Mouse (Mus musculus) ovary, postnatal 14 days (tissue): Measurements from ENCODE around the gene F11r.
A peak's percentile ranks its signal among the peaks of the same experiment; 100 is the strongest.
"Not testable (repeated sequence)": the region's sequence is repeated elsewhere in the genome, so short reads cannot be mapped to it uniquely, and the experiment has no call there.

Experiments used
- DNase-seq: peaks from one replicate; pipeline ENCODE4 v3.0.0; 2022; ENCODE audit warnings: low spot score

Gene F11r

DNA sequence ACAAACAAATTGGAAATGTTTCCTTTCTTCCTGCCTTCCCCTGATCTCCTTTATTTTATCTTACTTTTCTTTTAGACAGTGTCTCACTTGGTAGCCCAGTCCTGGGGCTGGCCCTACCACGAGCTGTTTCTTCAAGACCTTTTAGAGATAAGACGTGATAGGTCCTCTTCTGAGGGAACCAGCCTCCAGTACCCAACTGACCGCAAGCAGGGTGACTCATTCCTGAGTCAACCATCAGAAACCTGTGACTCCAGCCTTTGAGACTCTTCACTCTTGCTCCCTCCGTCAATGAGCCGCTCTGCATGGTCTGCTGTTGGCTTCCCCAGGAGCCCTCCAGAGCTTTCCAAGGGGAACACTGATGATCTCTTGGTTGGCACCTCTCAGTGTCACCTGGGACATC is 33.6 kb downstream of the F11r start:
- DNase-seq, result no peak

DNA sequence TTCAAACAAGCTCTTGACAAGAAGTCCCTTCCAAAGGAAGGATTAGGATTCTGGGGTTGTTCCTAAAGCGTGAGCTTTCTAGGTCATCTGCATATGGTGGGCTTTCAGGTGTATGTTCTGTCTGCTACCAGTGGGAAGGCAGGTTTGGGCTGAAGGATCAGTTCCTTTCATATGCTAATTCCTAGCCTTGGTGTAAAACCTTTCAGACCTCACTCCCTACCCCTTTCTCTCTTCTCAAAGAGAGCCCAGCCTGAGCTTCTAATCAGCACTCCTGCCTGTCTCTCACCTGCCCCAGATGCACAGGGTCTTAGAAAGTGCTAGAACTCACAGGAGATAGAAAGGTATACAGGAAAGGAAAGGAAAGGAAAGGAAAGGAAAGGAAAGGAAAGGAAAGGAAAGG is 34.1 kb downstream of the F11r start:
- no peak for DNase-seq

DNA sequence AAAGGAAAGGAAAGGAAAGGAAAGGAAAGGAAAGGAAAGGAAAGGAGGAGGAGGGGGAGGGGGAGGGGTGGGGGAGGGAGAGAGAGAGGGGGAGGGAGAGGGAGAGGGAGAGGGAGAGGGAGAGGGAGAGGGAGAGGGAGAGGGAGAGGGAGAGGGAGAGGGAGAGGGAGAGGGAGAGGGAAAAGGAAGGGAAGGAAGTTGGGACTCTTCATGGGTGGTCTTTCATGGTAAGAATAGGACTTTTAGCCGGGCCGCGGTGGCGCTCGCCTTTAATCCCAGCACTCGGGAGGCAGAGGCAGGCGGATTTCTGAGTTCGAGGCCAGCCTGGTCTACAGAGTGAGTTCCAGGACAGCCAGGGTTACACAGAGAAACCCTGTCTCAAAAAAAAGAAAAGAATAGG is 34.6 kb downstream of the F11r start:
- DNase-seq, result not testable (repeated sequence)

DNA sequence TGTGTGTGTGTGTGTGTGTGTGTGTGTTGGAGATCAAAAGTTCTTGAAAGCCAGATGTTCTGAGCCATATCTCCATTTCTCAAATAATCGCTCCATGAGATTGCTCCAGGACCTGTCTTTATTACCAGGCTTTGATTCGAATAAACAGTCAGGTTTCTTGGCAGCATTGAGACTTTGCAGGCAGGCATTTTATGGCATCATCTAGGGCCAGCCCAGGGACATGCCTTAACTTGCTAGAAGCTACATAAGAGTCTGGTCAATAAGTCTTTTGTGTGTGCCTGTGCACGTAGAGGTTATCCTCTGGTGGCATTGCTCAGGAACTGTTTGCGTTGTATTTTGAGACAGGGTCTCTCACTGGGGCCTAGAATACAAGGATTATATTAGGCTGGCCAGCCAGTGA is 36.2 kb downstream of the F11r start:
- DNase-seq, result no peak

DNA sequence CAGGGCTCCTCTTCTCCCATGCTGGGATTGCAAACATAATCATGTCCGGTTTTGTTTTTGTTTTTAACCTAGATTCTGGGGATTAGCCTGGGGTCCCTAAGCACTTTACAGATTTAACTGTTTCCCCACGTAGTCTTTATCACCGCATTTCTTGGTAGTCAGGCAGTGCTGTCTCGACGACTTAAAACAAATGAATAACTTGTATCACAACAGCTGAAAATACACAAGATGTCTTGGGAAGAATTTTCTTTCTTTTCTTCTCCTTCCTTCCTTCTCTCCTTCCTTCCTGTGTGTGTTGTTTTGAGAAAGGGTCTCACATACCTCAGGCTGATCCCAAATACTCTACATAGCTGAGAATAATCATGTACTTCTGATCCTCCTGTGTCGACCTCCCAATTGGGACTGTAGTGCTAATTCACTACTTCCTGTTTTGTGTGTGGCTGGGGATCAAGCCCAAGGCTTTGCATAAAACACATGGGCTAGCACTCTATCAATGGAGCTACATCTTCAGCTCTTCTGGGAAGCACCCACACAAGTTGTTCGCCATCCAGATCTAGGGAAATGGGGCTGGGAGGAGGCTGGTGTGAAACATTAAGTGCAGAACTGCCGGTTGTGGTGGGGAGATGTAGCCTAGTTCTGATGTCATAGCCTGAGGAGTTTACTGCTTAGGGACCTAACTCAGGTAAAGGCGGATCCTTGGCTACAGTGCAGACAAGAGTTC is 36.7 kb downstream of the F11r start:
- DNase-seq, result no peak

DNA sequence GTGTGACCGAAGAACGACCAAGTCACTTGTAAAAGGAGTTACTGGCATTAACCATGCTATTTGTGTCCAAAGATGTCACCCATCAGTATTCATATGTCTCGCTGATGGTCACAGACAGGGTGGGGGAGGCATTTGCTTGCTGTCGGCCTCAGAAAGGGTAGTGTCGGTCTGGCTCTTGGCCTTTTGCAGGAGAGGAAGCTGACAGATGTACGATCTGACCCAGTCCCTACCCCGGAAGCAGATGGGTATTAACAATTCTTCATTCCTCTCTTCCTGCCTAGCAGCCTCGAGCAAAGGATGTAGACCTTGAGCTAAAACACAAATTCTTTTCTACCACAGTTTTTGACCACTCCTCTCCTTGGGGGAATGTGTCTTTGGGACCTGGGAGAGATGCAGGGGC is 39.8 kb downstream of the F11r start:
- DNase-seq, result no peak

DNA sequence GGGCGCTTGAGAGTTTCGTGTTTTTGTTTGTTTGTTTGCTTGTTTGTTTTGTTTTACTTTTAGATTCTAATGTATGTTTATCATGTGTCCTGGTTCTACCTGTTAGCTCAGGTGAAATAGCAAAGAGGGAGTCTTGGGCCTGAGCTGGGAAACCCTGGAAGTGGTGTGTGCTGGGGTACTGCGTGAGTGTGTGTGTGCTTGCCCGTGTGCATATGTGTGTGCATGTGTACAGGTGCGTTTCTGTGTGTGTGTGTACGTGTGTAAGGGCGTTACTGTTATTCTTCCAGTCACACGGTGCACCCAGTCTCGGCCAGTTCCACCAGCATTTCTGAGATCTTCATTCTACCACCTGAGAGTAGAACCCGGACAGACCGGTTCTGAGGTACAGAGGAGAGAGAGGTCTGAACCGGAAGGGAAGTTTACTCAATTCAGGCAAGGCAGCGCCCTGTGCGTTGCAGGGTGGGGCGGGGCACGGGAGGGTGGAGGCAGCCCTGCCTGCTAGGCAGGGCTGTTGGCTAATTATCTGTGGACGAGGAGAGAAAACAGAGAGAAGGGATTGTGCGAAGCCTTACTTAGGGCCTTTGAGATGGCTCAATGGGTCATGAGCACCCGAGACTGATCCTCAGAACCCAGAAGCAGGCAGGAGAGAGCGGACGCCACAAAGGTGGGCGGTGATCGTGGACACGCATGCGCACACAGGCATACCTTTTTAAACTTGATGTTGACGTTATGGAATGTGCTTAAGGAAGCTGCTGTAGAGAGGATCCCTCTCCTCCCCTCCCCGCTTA is 40.6 kb downstream of the F11r start:
- DNase-seq, result no peak

DNA sequence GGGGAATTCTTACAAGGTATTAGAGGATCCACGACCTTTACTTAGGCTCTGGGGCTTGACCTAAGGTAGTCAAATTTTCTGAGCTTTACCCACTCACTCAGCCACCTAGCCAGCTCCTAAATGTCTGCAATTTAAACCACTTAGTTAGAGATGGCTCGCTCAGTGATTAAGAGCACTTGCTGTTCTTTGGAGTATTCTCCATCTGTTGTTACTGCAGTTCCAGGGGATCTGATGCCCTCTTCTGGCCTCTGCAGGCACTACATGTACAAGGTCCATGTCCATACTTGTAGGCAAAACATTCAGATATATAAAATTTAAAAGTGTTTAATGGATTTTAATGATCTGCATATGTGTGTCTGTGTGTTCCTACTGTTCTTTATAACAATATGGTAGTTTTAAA is 41.6 kb downstream of the F11r start:
- peak; percentile 63 for DNase-seq

DNA sequence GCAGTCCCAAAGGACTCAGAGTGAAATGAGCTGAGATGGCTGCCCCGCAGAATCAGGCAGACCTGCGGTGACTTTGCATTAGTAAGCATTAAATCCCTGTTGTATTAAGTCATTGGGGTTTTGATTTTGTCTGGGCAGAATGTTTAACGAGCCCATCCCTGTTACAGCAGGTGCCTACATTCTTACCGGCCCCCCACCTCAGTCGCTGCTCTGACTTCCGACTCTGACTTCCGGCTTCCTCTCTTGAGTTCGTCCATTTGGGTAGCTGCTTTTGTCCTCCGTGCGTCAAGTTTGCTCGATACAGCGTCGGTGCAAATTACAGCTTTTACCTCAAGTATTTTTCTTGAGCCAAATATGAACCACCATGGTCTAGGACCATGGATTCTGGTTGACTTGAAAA is 56.9 kb downstream of the F11r start:
- DNase-seq, result no peak

DNA sequence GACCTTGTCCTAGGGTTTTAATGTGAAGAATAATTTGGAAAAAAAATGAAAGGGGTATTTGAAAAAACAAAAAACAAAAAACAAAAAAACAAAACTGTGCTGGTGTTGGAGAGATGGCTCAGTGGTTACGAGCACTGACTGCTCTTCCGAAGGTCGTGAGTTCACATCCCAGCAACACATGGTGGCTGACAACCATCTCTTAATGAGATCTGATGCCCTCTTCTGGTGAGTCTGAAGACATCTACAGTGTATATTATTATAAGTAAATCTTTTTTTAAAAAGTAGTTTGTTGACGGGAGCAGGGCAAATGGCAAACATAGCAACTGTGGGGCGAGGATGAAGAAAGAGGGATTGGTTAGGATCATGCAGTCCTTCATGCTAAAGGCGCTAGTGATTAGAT is 58.0 kb downstream of the F11r start:
- DNase-seq, result no peak

DNA sequence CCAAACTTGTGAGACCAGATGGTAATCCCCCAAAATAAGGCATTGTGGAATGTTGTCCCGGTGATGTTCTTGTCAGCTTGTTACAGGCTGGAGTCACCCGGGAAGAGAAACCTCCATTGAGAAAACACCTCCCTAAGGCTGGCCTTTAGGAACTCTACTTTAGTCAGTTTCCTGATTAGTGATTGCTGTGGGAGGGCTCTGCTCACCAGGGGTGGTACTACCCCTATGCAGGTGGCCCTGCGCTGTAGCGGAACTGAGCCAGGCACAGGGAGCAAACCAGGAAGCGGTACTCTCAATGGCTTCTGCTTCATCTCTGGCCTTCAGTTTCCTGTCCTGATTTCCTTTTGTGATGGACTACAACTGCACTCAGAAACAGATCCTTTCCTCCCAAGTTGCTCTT is 62.5 kb downstream of the F11r start:
- DNase-seq, result no peak

DNA sequence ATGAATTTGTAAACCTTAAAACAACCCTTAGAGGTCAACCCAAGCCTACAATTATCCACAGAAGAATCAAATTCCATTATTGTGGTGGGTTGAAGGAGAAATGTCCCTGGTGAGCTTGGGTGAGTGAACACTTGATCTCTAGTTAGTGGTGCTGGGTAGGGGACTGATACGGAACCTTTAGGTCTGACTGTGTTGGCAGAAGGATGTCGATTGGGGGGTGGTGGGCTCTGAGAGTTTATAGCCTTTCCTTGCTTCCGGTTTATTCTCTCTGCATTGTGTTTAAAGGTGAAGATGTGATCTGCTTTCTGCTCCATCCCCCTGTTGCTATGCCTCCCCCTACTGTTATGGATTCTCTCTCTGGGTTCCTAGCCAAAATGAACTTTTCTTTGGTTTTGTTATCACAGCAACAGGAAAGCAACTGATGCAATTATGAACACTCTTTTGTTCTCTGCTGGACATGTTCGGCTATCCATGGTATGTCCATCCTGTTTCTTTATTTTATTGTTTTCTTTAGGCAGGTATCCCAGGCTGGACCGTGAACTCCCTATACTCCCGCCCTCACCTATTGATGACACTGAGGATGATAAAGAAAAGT is 63.8 kb downstream of the F11r start:
- DNase-seq, result no peak

DNA sequence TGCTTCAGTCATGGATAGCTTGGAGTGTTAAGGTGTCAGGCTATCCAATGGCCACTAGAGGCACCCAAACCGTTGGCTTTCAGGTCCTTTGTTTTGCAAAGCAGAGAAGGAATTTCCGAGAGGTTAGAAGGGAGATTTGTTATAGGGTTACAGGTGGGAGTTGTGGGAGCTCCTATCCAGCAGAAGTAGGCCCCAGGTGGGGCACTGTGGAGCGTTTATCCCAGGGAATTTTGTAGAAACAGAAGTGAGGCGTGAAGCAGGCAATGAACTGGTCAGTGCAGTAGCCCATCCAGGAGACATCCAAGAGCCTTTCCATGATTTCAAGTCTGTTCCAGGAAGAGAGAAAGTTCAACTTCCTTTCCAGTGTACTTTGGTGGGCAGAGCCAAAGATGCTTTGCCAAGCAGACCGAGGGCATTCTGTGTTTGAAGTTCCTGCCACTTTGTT is 64.3 kb downstream of the F11r start:
- peak; percentile 27 for DNase-seq

DNA sequence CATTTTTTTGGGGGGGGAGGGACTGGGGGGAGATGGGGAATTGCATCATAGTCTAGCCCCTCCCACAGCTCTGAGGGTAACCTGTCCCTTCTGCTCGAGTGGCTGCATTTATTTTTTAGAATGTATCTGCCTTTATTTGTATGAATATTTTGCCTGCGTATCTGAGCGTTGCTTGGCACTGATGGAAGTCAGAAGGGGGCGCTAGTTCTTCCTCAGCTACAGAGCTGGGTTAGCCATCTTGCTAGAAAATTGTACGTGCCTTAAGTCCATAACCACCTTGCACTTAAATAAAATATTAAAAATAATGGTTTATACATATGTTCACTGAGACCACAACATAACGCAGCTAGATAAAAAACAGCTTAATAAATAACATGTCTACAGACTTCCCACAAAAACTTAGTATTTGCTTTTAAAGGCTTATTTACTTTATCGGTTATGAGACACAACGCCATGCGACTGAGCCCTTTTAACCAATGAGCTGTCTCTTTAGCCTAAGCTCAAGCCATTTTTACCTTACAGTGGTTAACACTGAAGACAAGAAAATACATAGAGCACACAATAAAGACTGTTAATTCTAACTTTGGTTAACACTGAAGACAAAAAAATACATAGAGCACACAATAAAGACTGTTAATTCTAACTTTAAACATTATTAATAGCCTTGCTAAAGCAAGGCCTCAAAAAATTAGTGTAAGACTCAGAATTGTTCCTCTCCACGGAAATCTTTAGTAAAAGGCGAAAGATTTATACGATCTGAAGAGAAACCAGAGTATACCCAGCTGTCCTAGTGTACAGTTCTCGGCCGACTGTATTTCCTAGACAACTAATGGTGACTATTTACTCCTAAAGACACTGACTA is 65.3 kb downstream of the F11r start:
- DNase-seq, result peak; percentile 36

DNA sequence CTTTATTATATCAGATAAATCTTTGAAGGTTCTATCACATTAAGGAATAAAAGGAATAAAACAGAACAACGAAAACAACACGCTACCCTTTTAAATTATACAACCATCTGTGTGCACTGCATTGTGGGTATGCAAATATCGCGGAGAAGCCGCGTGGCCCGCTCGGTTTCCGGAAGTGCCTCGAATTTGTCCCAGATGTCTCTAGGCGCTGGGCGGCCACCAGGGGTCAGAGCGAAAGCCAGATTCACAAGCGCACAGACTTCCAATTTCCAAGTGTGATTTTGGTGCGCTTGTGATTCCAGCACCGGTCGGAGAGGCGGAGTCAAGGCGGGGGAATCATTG is 65.9 kb downstream of the F11r start, which contains the start of gene Alyref2:
Alyref2 (plus strand) TSS at position 229 of the 342 bp plus-strand sequence.
- peak; percentile 91 for DNase-seq

DNA sequence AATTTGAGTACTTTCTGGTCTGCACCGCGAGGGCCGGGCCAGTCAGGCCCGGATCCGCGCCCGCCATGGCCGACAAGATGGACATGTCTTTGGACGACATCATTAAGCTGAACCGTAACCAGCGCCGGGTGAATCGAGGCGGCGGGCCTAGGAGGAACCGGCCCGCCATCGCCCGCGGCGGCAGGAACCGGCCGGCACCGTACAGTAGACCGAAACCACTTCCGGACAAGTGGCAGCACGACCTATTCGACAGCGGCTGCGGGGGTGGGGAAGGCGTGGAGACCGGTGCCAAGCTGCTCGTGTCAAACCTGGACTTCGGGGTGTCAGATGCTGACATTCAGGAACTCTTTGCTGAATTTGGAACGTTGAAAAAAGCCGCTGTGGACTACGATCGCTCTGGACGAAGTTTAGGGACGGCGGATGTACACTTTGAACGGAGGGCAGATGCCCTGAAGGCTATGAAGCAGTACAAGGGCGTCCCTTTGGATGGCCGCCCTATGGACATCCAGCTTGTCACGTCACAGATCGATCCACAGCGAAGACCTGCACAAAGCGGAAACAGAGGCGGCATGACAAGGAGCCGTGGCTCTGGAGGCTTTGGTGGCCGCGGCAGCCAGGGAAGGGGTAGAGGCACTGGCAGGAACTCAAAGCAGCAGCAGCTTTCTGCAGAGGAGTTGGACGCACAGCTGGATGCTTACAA is 66.4 kb downstream of the F11r start:
- peak; percentile 54 for DNase-seq

DNA sequence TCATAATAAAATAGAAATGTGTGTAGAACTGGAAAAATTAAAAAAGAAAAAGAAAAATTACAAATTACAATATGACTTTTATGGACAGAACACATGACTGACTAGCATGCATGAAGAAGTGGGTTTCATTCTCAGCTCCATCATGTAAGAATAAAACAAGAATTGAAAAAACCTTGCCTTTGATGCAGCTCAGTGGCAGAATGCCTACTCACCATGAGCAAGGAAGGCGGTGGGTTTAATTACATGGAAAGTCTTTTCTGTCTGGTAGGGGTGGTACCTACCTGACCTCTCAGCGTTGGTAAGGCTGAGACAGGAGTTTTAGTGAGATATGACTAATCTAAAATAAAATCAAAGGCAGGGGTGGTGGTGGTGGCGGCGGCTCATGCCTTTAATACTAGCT is 67.3 kb downstream of the F11r start:
- DNase-seq, result no peak

DNA sequence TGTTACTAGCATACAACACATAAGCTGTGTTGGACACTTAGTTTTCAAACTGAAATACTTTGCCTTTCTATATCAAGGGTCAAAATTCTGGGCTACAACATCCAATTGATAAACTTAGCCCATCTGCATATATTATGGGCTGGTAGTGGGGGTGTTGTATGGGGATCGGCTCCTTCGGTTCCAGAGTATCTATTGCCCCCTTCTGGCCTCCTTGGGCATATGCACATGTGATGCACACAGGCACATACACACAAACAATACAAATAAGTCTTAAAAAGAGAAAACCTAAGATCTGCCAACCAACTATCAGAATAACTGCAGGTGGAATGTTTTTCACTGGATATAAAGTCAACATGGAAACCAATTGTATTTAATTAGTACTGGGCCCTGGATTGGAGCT is 75.9 kb downstream of the F11r start:
- no peak for DNase-seq

DNA sequence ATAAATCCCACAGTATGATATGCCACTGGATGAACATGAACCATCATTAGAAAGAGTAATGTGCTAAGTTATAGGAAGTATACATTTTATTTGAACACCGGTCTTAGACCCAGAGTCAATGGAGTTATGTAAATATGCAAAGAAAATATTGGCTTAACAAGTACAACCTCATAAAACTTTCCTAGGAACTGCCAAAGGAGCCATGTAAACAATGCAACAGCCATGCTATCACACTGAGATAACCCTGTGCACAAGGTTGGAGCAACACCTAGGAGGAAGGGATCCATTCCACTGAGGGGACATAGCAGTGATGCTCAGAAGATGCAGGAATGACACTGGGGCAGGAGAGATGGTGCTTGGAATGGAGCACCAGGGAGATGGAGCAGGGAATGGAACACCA is 76.4 kb downstream of the F11r start:
- DNase-seq, result no peak
